In genomic region chr19:53751420-53752185, GRCm38 (mm10) we compare ENCODE assay signal across 18 mouse cellular contexts.
A peak's percentile ranks its signal among the peaks of the same experiment; 100 is the strongest.
DNase-seq lines count a peak whose midpoint lies in the region; ATAC-seq and TF ChIP-seq lines count a peak whose summit lies in the region.
"Had no signal": no experiment of that assay in that cellular context is flagged by ENCODE, and none has a peak within 500 bp of the region (broad histone marks: within the 10 kb centered on the region; RNA-seq: fewer than 3 reads in every experiment).

No protein-coding gene starts in this region.

- WGBS in heart, postnatal 0 days: 41% methylated on average over 22 of the region's 22 CpGs

- TF ChIP-seq EP300 in heart, postnatal 0 days (IDR thresholded peaks at IDR 0.05; ENCODE audit: low read depth): 0 out of 2 replicates have a peak, but pooled peaks have one; percentile 37

- DNase-seq in frontal cortex, postnatal 10 days (ENCODE audit: low spot score in 2 of 2): no peak
- DNase-seq in left cerebral cortex, adult 2 months (ENCODE audit: extremely low spot score in 1 of 2, low spot score in 2 of 2): no peak
- no peak for DNase-seq in left cerebral cortex, postnatal 10 days (ENCODE audit: extremely low spot score in 1 of 2, low spot score in 2 of 2)
- peak; percentile 75 for DNase-seq in brain, adult 2 months (ENCODE audit: low read depth, low spot score)
- peak; percentile 46 for DNase-seq in heart, postnatal 0 days (ENCODE audit: low spot score)
- no peak for DNase-seq in adrenal gland, adult 2 months
- no peak for DNase-seq in Muller cell, postnatal 12 days (ENCODE audit: inconsistent ontology term)
- DNase-seq: adrenal gland, postnatal 25 days; lung, postnatal 36 days; spleen, adult 18-20 months; thymus, postnatal 4 days had no signal

- H3K27ac ChIP-seq in left cerebral cortex, adult 2 months: 0 out of 2 replicates have a peak overlapping the region, but pooled peaks have one; percentile 36
- H3K27ac ChIP-seq in heart, postnatal 0 days (ENCODE audit: low read depth): peak overlapping the region; percentile 79
- H3K27ac ChIP-seq: limb, embryonic 12.5 days; liver, embryonic 15.5 days; midbrain, embryonic 15.5 days had no signal

- ATAC-seq in frontal cortex, adult (ENCODE audit: low TSS enrichment): peak; percentile 81
- ATAC-seq in heart, postnatal 0 days (ENCODE audit: insufficient read depth, low read depth): peak; percentile 45
- ATAC-seq: forebrain, embryonic 16.5 days; inflammation-experienced regulatory T-cells, adult 6 months; midbrain, embryonic 15.5 days had no signal

- H3K4me1 ChIP-seq in heart, postnatal 0 days (ENCODE audit: control insufficient read depth, insufficient read depth): peaks cover 16% of the 10 kb centered on the region
- H3K4me1 ChIP-seq: liver, embryonic 15.5 days; midbrain, embryonic 15.5 days had no signal

- no peaks in the 10 kb centered on the region for H3K9me3 ChIP-seq in heart, postnatal 0 days (replicated peaks; ENCODE audit: control insufficient read depth, low read length)
- H3K9me3 ChIP-seq: liver, embryonic 15.5 days; midbrain, embryonic 15.5 days had no signal

- no peak overlapping the region for H3K4me2 ChIP-seq in heart, postnatal 0 days (ENCODE audit: low read depth, low read length)
- H3K4me2 ChIP-seq: limb, embryonic 12.5 days; liver, embryonic 15.5 days; midbrain, embryonic 15.5 days had no signal

- TF ChIP-seq CTCF in left cerebral cortex, adult 2 months (IDR thresholded peaks at IDR 0.05): no peak
- TF ChIP-seq CTCF in heart, postnatal 0 days (IDR thresholded peaks at IDR 0.05; ENCODE audit: low read depth): no peak

- H3K36me3 ChIP-seq in heart, postnatal 0 days (replicated peaks; ENCODE audit: control insufficient read depth, insufficient read depth, low read length): no peaks in the 10 kb centered on the region; the same call in none of the 2 replicates
- H3K36me3 ChIP-seq: limb, embryonic 12.5 days; liver, embryonic 15.5 days; midbrain, embryonic 15.5 days had no signal

- intact Hi-C loops in left cerebral cortex, adult 2 months (cut with DNase I): no loop called here
- intact Hi-C loops in left cerebral cortex, postnatal 10 days (cut with DNase I): no loop called here

- H3K4me3 ChIP-seq in left cerebral cortex, adult 2 months: no peak overlapping the region
- no peak overlapping the region for H3K4me3 ChIP-seq in heart, postnatal 0 days (ENCODE audit: low read depth, low read length)
- H3K4me3 ChIP-seq: erythroblast, embryonic 14.5 days; limb, embryonic 12.5 days; liver, embryonic 15.5 days; midbrain, embryonic 15.5 days had no signal

- H3K9ac ChIP-seq in heart, postnatal 0 days (replicated peaks; ENCODE audit: low read depth, low read length): no peak overlapping the region
- H3K9ac ChIP-seq: limb, embryonic 12.5 days; liver, embryonic 15.5 days; midbrain, embryonic 15.5 days had no signal

- no peaks in the 10 kb centered on the region for H3K27me3 ChIP-seq in heart, postnatal 0 days (ENCODE audit: control insufficient read depth, insufficient read depth, low read length)
- H3K27me3 ChIP-seq: liver, embryonic 15.5 days; midbrain, embryonic 15.5 days had no signal

Comparison
In these comparisons a context has a peak if more than half of its experiments do, and no peak if none do; other contexts are left out.
1. DNase-seq: peak in brain, adult 2 months (single experiment) and heart, postnatal 0 days (single experiment); none in frontal cortex, postnatal 10 days (0 of 2), left cerebral cortex, adult 2 months (0 of 2), left cerebral cortex, postnatal 10 days (0 of 2), adrenal gland, adult 2 months (single experiment) and Muller cell, postnatal 12 days (single experiment).